Comparison of ENCODE assay signal across 17 mouse cellular contexts in genomic region chr1:131228225-131228624, GRCm38 (mm10). TPM values are rescaled to one million over a fixed set of nuclear protein-coding genes. Genes with fewer than 3 reads are reported as not detected.
DNase-seq lines count a peak whose midpoint lies in the region; ATAC-seq and TF ChIP-seq lines count a peak whose summit lies in the region.
"Had no signal": no experiment of that assay in that cellular context is flagged by ENCODE, and none has a peak within 500 bp of the region (broad histone marks: within the 10 kb centered on the region; RNA-seq: fewer than 3 reads in every experiment).

No protein-coding gene starts in this region.

- DNase-seq in heart, embryonic 10.5 days (ENCODE audit: low spot score): peak; percentile 82
- no peak for DNase-seq in heart, postnatal 14 days
- DNase-seq in kidney, postnatal 0 days (ENCODE audit: low spot score): no peak
- no peak for DNase-seq in kidney, adult 11 months
- peak; percentile 35 for DNase-seq in urinary bladder, postnatal 25 days (ENCODE audit: low spot score)
- DNase-seq in urinary bladder, adult 2 months (ENCODE audit: low spot score): no peak
- DNase-seq in natural killer cell, adult 2 months (ENCODE audit: low spot score in 2 of 2): no peak
- DNase-seq: adrenal gland, postnatal 14 days; cerebellum, adult 11-12 months; gastrocnemius, adult 2 months; kidney, postnatal 4 days; right cerebral cortex, adult 18-20 months; thymus, postnatal 36 days had no signal

- intact Hi-C loops in heart, postnatal 14 days (cut with DNase I): no loop called here

- no peak for ATAC-seq in kidney, postnatal 0 days (replicated peaks; ENCODE audit: low FRiP score, low read depth)
- ATAC-seq in inflammation-experienced regulatory T-cells, adult 6 months: no peak

- 35% methylated on average over 7 of the region's 7 CpGs for WGBS in heart, embryonic 10.5 days
- WGBS in kidney, postnatal 0 days: 44% methylated on average over 7 of the region's 7 CpGs

- no peak overlapping the region for H3K9ac ChIP-seq in kidney, postnatal 0 days (ENCODE audit: low read depth, low read length)

- H3K27ac ChIP-seq in heart, embryonic 10.5 days: peak overlapping the region; percentile 76
- H3K27ac ChIP-seq in kidney, postnatal 0 days: no peak overlapping the region
- H3K27ac ChIP-seq: forebrain, embryonic 10.5 days; gastrocnemius, adult 2 months; left cerebral cortex, adult 2 months; midbrain, embryonic 10.5 days had no signal

- H3K27me3 ChIP-seq in heart, embryonic 10.5 days (ENCODE audit: insufficient read depth, poor library complexity, severe bottlenecking): no peaks in the 10 kb centered on the region
- H3K27me3 ChIP-seq in kidney, postnatal 0 days (ENCODE audit: insufficient read depth, low read length): no peaks in the 10 kb centered on the region

- H3K4me1 ChIP-seq in heart, embryonic 10.5 days: peaks cover 45% of the 10 kb centered on the region
- H3K4me1 ChIP-seq in kidney, postnatal 0 days (replicated peaks; ENCODE audit: insufficient read depth, low read length): 0 out of 2 replicates have a peak, but pooled peaks cover 6% of the 10 kb centered on the region

- peak; percentile 53 for TF ChIP-seq CTCF in kidney, postnatal 0 days (IDR thresholded peaks at IDR 0.05; ENCODE audit: low read depth)

- H3K4me3 ChIP-seq in heart, embryonic 10.5 days: peak overlapping the region; percentile 27
- no peak overlapping the region for H3K4me3 ChIP-seq in kidney, postnatal 0 days (replicated peaks; ENCODE audit: low read depth, low read length)
- H3K4me3 ChIP-seq: forebrain, embryonic 10.5 days; gastrocnemius, adult 2 months; left cerebral cortex, adult 2 months; midbrain, embryonic 10.5 days had no signal

- H3K4me2 ChIP-seq in kidney, postnatal 0 days (ENCODE audit: low read length): no peak overlapping the region

- no peaks in the 10 kb centered on the region for H3K9me3 ChIP-seq in heart, embryonic 10.5 days
- H3K9me3 ChIP-seq in kidney, postnatal 0 days (replicated peaks; ENCODE audit: low read length): no peaks in the 10 kb centered on the region
- H3K9me3 ChIP-seq: forebrain, embryonic 10.5 days; midbrain, embryonic 10.5 days had no signal

- peaks cover 19% of the 10 kb centered on the region for H3K36me3 ChIP-seq in heart, embryonic 10.5 days
- H3K36me3 ChIP-seq in kidney, postnatal 0 days (ENCODE audit: insufficient read depth, low read length): no peaks in the 10 kb centered on the region
- H3K36me3 ChIP-seq: forebrain, embryonic 10.5 days; midbrain, embryonic 10.5 days had no signal

RNA-seq across cellular contexts. Expression of gene Rassf5, which starts 16.8 kb away (rescaled TPM):
- 44.4 and 64.0 TPM in 2 replicates for polyA plus RNA-seq in heart, embryonic 10.5 days (2016; fragmentation: Nextera tagmentation; extraction: Ambion mirVana)
- total RNA-seq in heart, postnatal 14 days (2021): 1 to 10 TPM; 2.4 to 5.1 TPM
- polyA plus RNA-seq in kidney, postnatal 0 days (2015; fragmentation: Nextera tagmentation; extraction: Ambion mirVana): 3.4 and 3.8 TPM in 2 replicates
- 12.2 and 12.6 TPM in 2 replicates for polyA plus RNA-seq in urinary bladder, adult 2 months (2012; rRNA removed)
- 100 to 1,000 TPM; 267 to 383 (median 370) TPM for polyA plus RNA-seq in inflammation-experienced regulatory T-cells, adult 6 months (2017; shearing (Covaris generic))

RNA-seq across cellular contexts. Expression of gene Ikbke, which starts 51.2 kb away (rescaled TPM):
- polyA plus RNA-seq in heart, embryonic 10.5 days (2016; fragmentation: Nextera tagmentation; extraction: Ambion mirVana): 1.8 and 2.3 TPM in 2 replicates
- total RNA-seq in heart, postnatal 14 days (2021): 1 to 10 TPM; 2.2 to 3.0 TPM
- 3.0 TPM in 2 replicates for polyA plus RNA-seq in kidney, postnatal 0 days (2015; fragmentation: Nextera tagmentation; extraction: Ambion mirVana)
- polyA plus RNA-seq in urinary bladder, adult 2 months (2012; rRNA removed): 21.2 TPM in 2 replicates
- polyA plus RNA-seq in inflammation-experienced regulatory T-cells, adult 6 months (2017; shearing (Covaris generic)): 100 to 1,000 TPM in 2 of 3 experiments, 10 to 100 TPM in 1; 58.5 to 121 (median 105) TPM

Comparison
In these comparisons a context has a peak if more than half of its experiments do, and no peak if none do; other contexts are left out.
1. DNase-seq: peak in heart, embryonic 10.5 days (single experiment) and urinary bladder, postnatal 25 days (single experiment); none in heart, postnatal 14 days (0 of 2), kidney, postnatal 0 days (single experiment), kidney, adult 11 months (single experiment), urinary bladder, adult 2 months (single experiment) and natural killer cell, adult 2 months (0 of 2).